Mouse (Mus musculus) kidney, adult 2 months (tissue): ENCODE results near the gene Zfp36l1.

Experiments used
- CTCF ChIP-seq: fragments of 200-500 bp; conservative IDR thresholded peaks from 2 replicates; pipeline ENCODE4 v1.5.1; 2011; ENCODE audit warnings: low read depth, mild to moderate bottlenecking, control low read depth, low read length, moderate library complexity, mixed read lengths; ENCODE audit not compliant: insufficient read depth, insufficient read length
- POLR2A ChIP-seq: fragments of 200-500 bp; IDR thresholded peaks from one replicate; pipeline ENCODE4 v1.6.1; 2011; ENCODE audit warnings: low read depth, low read length, control low read depth

DNA sequence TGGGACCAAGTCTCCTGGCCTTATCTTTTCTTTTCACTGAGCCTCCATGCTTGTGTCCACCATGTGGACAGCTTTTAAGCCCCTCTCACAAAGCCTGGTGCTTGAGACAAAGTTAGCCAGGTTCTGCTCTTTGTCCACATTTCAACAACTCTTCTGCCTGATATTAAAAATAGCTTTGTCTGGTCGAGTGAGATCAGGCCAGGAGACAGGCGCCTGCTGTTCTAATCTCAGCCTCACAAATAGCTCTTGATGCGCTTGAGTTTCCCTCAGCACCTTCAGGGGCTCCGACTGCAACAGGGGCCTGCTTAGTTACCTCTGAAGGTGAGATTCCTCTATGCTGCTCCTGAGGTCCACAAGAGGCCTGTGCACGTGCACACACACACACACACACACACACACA is 51.0 kb downstream of the Zfp36l1 start:
- no peak for TF ChIP-seq CTCF
- no peak for TF ChIP-seq POLR2A
